Mouse (Mus musculus) c-Kit-positive CD71-positive TER-119-positive erythroid progenitor cells, embryonic 14.5 days (primary cell): ENCODE measurements around the gene Gm21800.
"Not testable (repeated sequence)": the region's sequence is repeated elsewhere in the genome, so short reads cannot be mapped to it uniquely, and the experiment has no call there.

Experiments
- DNase-seq: peaks from one replicate; pipeline ENCODE4 v3.0.0-alpha.2; 2013; ENCODE audit warnings: low spot score

Gene Gm21800

DNA sequence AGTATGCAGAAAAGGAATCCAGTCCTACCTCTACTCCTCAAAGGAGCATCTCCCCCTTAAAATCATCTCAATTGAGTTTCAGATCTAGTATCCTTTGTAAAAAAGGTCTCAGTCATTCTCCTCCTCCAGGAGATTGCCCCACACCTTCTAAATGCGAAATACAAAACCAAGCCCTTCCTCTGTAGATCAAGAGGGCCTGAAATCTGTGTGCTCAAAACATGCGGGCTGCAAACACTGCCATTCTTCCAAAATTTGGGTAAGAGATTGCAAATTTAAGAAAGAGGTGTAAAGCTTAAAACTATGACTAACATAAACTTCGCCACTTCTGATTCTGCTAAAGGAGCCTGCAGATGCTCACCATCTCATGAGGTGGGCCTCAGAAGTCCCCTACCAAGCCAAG, at the start of gene Gm21800:
Gene Gm21800, plus strand, starts transcription at position 301 of the 400 bp plus-strand sequence.
- DNase-seq = not testable (repeated sequence)
